Mouse (Mus musculus) left cerebral cortex, postnatal 10 days (tissue): Measurements from ENCODE around the gene Kif7. TPM values are rescaled to one million over a fixed set of nuclear protein-coding genes. Genes with fewer than 3 reads are reported as not detected.
A peak's percentile ranks its signal among the peaks of the same experiment; 100 is the strongest.

Source experiments
- DNase-seq, 2 experiments: peaks; one replicate each; pipeline ENCODE4 v3.0.0; 2021 to 2022; ENCODE audit warnings: low spot score in 2 of 2, mixed read lengths in 1 of 2; ENCODE audit errors: extremely low spot score in 1 of 2
- intact Hi-C: fragments of 180-260 bp; cut with DNase I; formaldehyde crosslinking; loops from one replicate; pipeline ENCODE4 v1.15.1; 2025
- total RNA-seq, 2 experiments: library from RNA; stranded (reverse); gene quantifications; 2 replicates each; pipeline ENCODE4 v1.2.3; 2021

The Kif7 gene
- total RNA-seq, 2 experiments from 2014 or later, result 2.3 to 2.5 TPM

DNA sequence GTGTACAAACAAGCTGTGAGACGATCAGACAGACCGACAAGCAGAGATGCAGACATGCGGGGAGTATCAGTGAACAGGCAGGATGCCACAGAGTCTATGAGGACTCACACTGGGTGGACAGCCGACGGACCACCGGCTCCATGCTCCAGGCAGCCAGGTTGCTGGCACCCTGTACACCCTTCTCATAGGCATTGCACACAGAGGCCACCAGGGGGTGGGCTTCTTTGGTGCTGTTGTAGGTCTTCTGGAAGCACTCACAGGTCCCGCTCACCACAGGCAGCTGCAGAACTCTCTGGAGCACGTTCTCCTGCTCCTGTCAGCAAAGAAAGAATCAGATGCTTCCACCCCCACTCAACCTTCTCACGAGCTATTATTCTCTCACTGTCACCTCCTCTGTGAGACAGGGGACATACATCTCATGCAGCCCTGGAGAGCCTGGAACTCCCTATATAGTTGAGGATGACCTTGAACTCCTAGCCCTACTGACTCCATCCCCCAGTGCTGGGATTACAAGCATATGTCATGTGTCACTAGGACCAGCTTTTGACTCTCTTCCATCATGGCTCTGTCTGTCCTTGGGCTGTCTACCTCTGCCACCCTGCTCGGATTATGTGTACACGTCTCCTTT, 14.3 kb upstream of the Kif7 start:
- intact Hi-C loops, result loop anchor here (2.0 kb wide), 1 partner anchor 117 kb away; no protein-coding TSS in a partner anchor

DNA sequence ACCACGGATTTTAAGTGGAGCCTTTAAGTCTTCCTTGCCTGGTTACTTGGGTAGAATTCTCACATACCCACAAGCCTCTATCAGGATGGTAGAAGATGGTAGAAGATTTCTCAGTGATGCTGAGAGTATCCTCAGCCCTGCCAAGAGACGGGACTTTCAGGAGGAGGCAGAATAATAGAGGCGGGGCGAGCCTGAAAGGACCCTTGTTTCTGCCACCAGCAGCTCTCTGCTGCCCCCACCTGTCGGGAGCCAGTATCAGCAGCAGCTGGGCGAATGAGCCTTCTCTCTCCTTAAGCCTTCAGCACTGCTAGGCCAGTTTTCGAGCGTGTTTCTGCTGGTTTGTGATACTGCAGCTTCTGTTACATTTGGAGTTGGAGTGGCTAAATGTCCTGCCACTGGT, 13.6 kb upstream of the Kif7 start:
- intact Hi-C loops, result loop anchor here (2.0 kb wide), 1 partner anchor 116 kb away; no protein-coding TSS in a partner anchor
- peak; percentile 36 to 79 for DNase-seq

More for the DNA sequence above, 14.3 kb upstream of the Kif7 start:
- DNase-seq, result no peak

DNA sequence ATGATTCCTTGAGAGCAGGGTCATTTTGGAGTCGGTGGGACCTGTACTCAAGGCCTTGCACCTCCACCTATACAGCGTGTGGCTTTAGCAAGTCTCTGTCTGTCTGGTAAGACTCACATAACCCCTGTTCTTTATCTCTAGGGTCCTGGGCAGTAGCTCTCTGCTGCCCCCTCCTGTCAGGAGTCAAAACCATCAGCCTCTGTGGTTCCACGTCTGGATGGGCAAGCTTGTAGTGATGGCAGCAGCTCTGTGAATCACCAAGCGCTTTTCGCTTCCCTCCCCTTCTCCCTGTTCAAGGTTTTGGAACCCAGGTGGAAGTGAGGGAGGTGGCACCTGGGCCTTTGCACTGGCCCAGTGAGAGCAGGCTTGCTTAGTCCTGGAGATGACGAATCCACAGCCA, 12.7 kb upstream of the Kif7 start:
- DNase-seq, result peak; percentile 49 to 60
- intact Hi-C loops, result loop anchor here (2.0 kb wide), 1 partner anchor 115 kb away; no protein-coding TSS in a partner anchor

DNA sequence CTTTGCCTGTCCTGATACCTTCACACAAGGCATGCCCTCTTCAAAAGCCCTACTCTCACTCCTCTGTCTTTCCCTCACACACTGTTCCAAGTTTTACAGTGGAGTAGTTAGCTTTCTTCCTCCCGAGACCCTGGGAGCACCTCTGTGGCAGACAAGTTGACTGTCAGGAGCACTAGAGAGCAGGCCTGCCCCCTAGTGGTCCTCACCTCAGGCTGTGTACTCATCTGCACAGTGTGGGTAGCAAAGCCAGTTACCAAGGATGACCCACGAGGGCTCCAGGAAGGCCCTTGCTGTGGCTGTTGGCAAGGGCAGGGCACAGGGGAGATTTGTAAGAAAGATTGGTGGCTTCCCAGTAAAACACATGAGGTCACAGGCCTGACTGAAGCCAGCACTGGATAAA, 11.6 kb upstream of the Kif7 start:
- intact Hi-C loops, result no loop called here
- peak in 1 of 2 experiments; percentile 67 for DNase-seq

DNA sequence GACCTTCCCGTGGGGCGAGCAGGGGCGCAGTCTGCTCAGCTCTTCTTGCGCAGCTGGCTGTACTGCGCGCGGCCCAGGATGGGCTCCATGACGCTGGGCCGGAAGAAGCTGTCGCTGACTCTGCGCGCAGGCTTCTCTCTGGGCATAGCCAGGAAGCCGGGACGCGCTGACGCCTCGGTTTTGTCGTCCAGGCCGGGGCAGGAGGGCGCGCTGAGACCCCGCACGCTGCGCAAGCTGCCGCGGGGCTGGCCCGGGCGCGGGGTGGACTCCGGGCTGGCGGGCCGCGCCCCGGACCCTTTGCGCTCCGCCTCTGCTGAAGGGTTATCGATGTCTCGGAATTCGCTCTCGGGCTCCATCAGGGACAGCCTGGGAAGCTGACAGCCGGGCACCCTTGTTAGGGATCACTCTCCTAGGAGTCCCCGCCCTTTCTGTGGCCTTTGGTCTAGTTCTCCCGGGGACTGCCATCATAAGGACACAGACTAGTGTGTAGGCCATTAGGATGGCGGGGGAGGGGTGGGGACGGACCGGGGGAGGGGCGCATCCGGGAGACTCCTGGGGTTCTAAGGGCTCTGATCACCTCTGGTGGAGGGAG, 6.0 kb upstream of the Kif7 start:
- DNase-seq, result peak in 1 of 2 experiments; percentile 79
- intact Hi-C loops, result no loop called here

DNA sequence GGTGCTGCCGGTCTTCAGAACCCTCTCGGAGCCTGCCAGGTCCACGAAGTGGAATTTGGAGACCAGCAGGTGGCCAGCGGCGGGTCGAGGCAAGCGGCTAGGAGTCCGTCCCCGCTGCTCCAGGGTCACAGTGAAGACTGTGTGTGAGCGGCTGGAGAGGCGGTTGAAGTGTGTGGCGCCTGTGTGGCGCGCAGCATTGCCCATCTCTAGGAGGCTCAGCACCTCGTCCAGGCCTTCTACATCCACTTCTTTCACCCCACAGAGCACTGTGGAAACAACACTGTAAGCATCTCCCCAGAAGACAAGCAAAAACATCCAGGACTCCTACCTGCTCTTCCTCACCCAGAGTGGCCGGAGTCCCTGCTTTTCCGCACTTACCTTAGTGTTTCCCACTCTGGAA, 4.7 kb downstream of the Kif7 start:
- peak in 1 of 2 experiments; percentile 39 for DNase-seq
- intact Hi-C loops, result no loop called here

DNA sequence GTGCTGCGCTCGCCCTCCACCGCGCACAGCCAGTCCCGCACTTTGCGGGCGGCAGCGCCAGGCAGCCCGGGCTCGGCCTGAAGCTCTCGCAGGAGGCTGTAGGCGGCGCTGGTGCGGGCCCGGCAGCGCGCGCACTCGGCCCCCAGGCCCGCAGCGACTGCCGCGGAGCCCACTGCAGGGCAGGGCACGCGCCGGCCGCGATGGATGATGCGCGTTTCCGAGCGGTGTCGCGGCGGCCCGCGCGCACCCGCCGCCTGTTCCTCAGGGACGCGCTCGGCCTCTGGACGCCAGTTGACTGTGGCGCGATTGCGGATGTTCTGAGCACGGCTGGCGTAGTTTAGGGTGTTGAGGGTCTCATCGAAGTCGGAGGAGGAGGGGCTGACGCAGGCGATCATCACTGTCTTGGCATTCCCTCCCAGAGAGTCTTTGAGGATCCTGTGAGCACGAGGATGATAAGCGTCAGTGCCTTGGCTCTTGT, 5.4 kb downstream of the Kif7 start:
- DNase-seq, result peak; percentile 40 to 80
- intact Hi-C loops, result no loop called here

DNA sequence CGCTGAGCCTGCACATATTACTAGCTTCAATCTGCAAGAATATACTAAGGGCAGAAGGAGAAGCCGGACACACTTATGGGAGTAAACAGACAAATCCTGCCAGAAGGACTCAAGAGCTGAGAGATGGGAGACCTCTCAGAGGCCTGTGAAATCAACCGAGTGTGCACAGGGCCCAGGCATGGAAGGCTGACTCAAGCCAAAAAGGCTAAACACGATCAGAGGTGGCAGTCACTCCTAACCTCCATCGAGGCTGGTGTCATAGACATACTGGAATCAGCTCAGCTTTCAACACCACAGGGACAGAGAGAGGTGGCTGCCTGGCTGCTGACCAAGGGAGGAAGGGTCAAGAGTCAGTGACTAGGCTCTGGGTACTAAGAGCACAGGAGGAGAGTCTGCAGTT, 10.3 kb downstream of the Kif7 start:
- no peak for DNase-seq
- intact Hi-C loops, result no loop called here

DNA sequence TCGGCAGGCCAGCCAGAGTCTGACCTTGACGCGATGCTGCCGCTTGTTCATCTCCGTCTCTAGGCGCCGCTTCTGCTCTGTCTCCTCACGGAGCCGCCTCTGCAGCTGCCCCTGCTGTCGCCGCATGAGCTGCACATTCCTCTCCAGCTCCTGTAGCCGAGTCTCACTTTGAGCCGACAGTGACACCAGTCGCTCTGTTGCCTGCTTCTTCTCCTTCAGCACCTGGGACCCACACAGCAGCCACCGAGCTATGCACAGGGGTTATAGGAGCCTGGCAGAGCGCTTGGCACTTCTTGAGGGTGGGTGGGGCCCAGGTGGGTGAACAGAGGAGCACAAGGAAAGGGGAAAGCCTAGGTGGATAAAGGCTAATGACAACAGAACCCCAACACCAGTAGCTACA, 12.8 kb downstream of the Kif7 start:
- DNase-seq, result no peak
- intact Hi-C loops, result no loop called here

DNA sequence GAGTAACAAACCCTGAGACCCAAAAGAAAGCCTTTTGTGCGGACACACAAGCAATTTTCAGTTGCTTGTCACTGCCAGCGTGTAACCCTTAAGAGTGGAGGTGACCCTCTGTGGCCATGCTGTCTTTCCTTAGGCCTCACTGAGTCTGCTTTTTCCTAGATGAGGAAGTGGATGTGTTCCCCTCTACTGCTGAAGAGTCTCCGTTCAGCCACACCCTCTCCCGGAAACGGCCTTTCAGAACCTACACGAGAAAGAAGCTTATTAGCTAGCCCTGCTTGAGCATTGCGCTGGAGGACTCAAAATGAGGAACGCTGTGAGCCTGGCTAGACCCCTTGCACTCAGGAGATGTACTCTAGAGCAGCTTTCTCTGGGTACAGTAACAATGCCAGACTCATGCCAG, 19.0 kb downstream of the Kif7 start:
- no peak for DNase-seq
- intact Hi-C loops, result no loop called here

DNA sequence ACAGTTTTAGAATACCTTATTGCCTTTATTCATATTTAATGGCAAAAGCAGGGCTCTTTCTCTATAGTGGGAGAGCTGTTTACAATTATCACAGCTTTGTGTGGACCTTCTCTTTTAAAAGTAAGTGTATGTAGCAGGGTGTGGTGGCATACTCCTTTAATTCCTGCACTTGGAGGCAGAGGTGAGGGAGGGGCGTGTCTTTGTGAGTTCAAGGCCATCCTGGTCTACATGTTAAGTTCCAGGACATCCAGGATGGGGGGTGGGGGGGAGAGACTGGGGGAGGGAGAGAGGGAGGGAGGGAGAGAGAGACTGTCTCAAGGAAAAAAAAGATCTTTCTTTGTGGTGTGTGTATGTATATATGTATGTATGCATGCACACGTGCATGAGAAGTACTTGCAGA, 35.3 kb downstream of the Kif7 start:
- no peak for DNase-seq
- intact Hi-C loops, result no loop called here

DNA sequence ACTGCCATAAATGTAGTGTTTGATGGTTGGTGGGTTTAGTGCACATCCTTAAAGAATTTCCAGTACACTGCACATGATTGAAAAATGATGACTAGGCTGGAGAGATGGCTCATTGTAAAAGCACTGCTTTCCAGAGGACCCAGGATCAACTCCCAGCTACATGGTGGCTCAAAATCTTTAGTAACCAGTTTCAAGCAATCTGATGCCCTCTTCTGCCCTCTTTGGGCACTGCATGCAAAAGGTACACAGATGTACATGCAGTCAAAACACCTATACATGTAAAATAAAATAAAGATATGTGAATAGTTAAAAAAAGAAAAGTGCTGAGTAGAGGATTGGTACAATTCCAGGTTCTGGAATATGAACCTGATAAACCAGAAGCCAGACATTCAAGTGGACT, 36.3 kb downstream of the Kif7 start:
- intact Hi-C loops, result no loop called here
- no peak for DNase-seq

DNA sequence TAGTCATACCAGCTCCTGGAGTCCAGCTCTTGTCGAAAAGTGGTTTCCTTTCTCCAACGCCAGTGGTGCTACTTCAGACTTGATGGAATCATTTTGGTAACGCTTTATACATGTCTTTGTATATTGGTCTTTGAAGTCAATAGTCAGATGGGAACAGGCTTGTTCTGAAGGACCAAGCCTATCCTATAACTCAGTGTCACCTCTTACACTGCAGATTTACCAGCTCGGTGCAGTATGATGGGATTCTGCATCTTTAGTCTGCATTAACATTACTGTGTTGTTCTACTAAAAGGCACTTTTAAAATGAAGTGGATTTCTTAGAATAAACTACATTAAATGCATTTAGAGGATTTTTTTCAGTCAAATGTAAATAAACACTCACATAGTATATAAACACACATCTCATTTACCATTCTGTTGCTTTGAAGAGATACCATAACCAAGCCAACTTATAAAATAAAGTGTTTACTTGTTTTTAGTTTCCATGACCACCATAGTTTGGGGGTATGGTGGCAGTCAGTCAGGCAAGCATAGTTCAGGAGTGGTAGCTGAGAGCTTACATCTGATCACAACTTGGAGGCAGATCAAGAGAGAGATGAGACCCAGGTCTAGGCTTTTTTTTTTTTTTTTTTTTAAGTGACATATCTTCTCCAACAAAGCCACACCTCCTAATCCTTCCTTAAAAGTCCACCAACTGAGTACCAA, 44.5 kb downstream of the Kif7 start:
- intact Hi-C loops, result no loop called here
- DNase-seq, result no peak

DNA sequence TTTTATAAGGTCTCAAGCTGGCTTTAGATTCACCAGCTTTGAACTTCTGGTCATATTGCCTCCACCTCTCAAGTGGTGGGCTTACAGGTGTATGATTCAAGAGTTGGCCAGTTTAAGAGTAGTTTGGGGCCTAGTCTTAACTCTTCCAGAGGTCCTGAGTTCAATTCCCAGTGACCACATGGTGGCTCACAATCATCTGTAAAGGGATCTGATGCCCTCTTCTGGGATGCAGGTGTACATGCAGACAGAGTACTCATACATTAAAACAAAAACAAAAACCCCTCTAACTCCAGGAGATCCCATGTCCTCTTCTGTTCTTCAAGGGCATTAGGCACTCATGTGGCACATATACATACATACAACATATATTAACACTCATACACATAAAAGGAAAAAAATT, 48.8 kb downstream of the Kif7 start:
- DNase-seq, result no peak
- intact Hi-C loops, result no loop called here

DNA sequence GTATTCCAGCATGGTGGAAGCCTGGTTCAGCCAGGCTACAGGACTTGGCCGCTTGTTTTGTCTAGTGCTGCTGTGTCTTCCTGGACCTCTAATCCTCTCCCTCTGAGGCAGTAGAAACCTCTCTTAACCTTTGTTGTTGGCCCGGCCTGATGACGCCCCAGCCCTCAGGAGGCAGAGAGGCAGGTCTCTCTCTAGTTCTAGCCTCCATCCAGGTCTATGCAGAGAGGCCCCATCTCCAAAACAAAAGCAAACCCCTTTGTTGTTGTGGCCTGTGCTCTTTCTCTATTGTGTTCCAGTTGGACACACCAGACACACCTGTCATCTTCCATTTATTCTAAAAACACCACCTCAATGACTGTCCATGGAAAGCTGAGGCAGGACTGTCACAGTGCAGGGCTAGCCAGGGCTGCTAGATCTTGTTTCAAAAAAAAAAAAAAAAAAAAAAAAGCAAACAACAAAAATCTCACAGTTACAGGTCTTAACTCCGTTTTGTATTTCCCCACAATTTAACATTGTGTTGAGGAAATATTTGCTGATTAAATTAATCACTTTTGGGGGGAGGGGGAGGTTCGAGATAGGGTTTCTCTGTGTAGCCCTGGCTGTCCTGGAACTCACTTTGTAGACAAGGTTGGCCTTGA, 54.1 kb downstream of the Kif7 start:
- DNase-seq, result no peak
- intact Hi-C loops, result no loop called here

DNA sequence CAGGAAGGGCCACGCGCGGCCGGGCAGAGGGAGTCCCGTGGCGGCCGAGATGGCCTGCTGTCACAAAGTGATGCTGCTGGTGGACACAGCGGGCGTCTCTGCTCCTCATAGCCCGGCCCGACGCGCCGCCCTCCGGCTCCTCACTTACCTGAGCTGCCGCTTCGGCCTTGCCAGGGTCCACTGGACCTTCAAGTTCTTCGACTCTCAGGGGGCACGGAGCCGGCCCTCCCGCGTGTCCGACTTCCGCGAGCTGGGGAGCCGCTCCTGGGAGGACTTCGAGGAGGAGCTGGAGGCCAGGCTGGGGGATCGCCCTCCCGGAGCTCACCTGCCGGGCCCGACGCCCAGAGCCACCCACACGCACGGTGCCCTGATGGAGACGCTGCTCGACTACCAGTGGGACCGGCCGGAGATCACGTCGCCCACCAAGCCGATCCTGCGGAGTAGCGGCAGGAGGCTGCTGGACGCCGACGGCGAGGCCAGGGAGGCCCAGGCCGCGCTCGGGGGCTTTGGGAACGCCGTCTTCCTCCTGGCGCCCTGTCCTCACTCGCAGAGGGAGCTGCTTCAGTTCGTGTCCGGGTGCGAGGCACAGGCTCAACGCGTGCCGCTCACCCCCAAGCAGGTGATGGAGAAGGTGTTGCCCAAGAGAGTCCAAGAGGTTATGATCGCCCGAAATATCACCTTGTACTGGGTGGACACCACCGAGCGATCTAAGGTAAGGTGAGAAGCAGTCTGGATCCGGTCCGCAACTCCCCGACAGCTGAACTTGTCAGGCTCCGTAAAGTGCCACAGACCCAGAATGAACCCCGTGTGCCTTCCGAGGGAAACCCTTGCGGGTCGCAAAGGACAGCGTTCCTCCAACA, 55.0 kb downstream of the Kif7 start:
- DNase-seq, result no peak

DNA sequence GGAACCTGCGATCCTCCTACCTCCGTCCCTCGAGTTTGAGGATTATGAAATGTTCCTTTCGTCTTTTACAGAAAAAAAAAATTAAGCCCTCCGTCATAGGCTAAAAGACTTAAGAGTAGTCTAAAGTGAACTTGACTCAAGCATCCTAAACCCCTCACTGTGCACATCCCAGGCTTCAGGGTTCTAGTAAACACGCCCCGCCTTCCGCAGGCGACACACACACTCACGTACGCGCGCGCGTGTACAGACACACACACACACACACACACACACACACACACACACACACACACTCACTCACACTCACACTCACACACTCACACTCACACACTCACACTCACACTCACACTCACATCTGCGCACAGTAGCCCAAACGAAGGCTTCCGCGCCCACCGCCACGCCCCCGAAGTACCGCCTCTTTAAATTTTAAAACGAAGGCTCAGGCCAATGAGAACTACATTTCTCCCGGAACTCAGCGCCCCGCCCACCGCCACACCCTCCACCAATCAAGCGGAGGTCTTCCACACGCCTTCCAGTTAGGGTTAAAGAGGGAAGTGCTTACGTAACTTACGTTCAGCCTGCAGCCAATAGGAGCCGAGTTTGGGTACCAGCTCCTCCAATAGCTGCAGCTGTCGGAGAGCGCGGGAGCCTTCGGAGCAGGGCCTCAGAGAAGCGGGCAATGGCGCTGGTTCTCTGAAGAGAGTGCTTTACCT, 55.8 kb downstream of the Kif7 start, which contains the start of gene Ticrr:
Gene Ticrr, plus strand, starts transcription at position 619 of the 713 bp plus-strand sequence.
- intact Hi-C loops, result no loop called here
- DNase-seq, result peak; percentile 97 to 99

More for the DNA sequence above, 55.0 kb downstream of the Kif7 start:
- intact Hi-C loops, result no loop called here

DNA sequence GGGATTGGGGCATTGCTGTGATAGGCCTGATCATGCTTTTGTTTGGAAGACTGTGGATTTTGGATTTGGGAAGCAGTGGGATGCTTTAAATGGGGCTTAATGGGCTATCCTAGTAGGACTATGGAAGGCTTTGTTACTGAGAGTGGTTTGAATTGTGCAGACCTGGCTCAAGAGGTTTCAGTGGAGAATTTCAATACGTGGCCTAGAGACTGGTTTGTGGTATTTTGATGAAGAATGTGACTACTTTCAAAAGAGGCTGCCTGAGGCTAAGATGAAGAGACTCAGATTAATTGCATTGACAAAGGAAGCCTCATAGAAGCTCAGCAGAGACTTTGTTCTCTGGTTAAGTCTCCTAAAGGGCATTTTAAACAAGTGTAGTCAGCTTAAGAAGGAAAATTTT, 60.9 kb downstream of the Kif7 start:
- intact Hi-C loops, result no loop called here

More for the DNA sequence above, 60.9 kb downstream of the Kif7 start:
- no peak for DNase-seq
